Mouse (Mus musculus): ENCODE measurements around the gene Ush1g. TPM values are rescaled to one million over a fixed set of nuclear protein-coding genes. Genes with fewer than 3 reads are reported as not detected.

The Ush1g gene
- not detected for polyA plus RNA-seq (2017; shearing (Covaris generic))

GRCm38 (mm10) chr11:115321906-115322693 is at the start of gene Ush1g:
Gene Ush1g, minus strand, starts transcription at chr11:115322041.

GRCm38 (mm10) chr11:115367395-115367944 is 45.6 kb upstream of the Ush1g start, which contains the start of gene Hid1:
Gene Hid1, minus strand, starts transcription at chr11:115367756.

GRCm38 (mm10) chr11:115334531-115334930 is 12.7 kb upstream of the Ush1g start, which contains the start of gene Otop3:
Gene Otop3, plus strand, starts transcription at chr11:115334731.

GRCm38 (mm10) chr11:115306863-115307262 is 15.0 kb downstream of the Ush1g start, which contains the start of gene Otop2:
Gene Otop2, plus strand, starts transcription at chr11:115307163.

DNA sequence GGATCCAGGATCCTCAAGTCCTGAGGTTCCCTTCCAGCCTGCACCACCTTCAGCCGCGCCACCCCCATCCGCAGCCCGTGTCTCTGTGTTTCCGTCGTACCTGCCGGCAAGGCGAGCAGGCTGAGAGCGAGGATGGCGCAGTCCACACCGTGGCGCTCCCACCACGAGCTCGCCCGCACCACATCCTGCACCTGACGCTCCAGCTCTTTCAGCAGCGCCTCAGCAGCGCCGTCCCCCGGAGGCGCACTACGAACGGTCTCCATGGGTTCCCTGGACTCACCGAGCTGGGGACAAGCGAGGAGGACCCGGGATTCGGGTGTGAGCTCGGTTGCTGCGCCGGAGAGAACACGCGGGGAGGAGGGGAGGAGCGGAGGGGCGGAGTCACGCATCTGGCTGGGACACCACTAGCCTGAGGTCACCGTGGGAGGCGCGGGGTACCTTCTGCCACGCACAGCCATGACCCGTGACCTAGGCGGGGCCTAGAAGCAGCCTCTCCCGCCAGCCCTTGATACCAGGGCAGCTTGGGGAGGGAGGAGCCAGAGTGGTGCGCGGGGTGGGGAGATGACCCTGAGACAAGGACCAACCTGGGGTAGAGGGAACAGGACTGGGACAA is 24.5 kb downstream of the Ush1g start, which contains the start of gene Fads6:
Gene Fads6, minus strand, starts transcription at position 450 of the 613 bp plus-strand sequence.

DNA sequence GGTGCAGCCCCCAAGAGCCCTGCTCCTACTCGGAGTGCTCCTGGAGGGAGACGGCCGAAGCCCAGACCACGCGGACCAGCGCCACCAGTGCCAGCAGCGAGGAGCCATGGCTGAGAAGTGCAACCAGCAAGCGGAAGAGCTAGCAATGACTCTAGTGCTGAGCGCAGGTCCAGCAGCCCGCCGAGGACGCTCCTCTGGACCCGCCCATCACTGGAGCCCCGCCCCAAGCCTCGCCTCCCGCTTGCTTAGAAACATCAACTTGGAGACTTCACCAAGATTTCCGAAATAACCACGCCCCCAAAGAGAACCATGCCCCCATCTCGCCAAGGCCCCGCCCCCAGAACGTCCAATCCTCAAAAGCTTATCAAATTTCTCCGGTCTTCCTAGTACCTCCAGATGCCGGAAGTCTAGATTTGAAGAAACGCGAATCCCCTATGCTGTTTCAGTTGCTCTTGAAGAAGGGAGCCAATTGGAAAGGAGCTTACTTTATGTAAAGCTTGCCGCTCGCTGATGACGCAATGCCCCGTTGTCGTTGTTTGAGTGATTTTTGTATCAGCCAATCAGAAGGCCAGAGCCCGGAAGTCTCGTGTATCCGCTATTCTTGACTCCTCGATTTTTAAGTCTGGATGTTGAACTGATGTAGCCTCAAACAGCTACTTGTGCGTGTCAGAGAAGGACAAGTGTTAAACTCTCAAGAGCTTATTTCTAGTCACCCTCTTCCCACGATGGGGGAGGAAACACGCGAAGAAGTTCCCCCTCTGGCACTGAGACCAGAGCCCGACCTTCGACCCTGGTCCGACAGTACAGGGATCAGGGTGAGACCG is 44.8 kb downstream of the Ush1g start, which contains the start of gene Fdxr:
Gene Fdxr, minus strand, starts transcription at position 271 of the 824 bp plus-strand sequence.

DNA sequence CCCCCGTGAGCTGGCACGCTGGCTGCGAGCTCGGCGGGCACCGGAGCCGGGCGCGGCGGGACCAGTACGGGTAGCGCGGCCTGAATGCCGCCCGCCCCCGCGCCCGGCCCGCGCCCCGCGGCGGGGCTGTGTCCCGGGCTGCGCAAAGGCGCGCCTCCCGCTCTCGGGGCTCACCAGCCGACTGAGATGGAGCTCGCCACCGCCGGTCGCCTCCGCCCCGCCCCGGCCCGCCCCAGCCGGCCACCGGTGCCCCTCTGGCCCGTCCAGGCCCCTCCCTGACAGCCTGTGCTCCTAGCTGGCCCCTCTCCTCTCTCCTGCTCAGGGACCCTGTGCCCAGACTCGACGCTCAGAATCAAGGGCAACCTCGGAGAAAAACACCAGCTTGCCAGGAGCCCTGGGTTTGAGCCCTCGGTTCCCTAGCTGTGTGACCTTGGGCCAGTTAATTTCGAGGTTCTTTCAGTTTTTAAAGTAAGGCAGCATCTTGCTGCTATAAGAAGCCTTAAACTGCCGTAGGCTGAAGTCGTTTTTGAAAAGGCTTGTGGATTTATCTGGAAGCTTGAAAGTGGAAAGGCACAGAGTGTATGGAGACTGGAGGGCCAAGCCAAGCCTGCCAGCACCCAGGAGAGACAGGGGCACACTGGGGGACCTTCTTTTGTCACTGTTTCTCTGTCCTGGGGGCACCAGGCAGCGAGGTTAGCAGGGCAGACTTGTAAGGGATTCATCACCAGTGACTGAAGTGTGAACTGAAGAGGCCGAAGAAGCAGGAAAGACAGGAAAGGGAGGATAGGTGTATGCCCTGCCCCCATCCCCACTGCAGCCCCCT is 54.6 kb downstream of the Ush1g start, which contains the start of gene Grin2c:
Gene Grin2c, minus strand, starts transcription at position 183 of the 823 bp plus-strand sequence.

Other genes with a start within 250 kb of the Ush1g start
- gene Rab37, start 230.6 kb downstream of the Ush1g start, polyA plus RNA-seq (2017; shearing (Covaris generic)): 198 TPM
- 0.75 TPM for gene Cd300lf, start 188.0 kb downstream of the Ush1g start, polyA plus RNA-seq (2017; shearing (Covaris generic))
- 578 TPM for gene Slc9a3r1, start 158.7 kb downstream of the Ush1g start, polyA plus RNA-seq (2017; shearing (Covaris generic))
- 18.5 TPM for gene Tmem104, start 134.6 kb downstream of the Ush1g start, polyA plus RNA-seq (2017; shearing (Covaris generic))
- 17.9 TPM for gene Nat9, start 134.2 kb downstream of the Ush1g start, polyA plus RNA-seq (2017; shearing (Covaris generic))
- not detected for gene Grin2c, start 54.8 kb downstream of the Ush1g start, polyA plus RNA-seq (2017; shearing (Covaris generic))
- gene Fdxr, start 45.0 kb downstream of the Ush1g start, polyA plus RNA-seq (2017; shearing (Covaris generic)): 37.9 TPM
- gene Fads6, start 24.4 kb downstream of the Ush1g start, polyA plus RNA-seq (2017; shearing (Covaris generic)): 1.2 TPM
- gene Otop2, start 14.9 kb downstream of the Ush1g start, polyA plus RNA-seq (2017; shearing (Covaris generic)): not detected
- gene Otop3, start 12.7 kb upstream of the Ush1g start, polyA plus RNA-seq (2017; shearing (Covaris generic)): not detected
- gene Hid1, start 45.7 kb upstream of the Ush1g start, polyA plus RNA-seq (2017; shearing (Covaris generic)): 3.7 TPM
- not detected for gene Cdr2l, start 59.9 kb upstream of the Ush1g start, polyA plus RNA-seq (2017; shearing (Covaris generic))
- 163 TPM for gene Mrpl58, start 81.7 kb upstream of the Ush1g start, polyA plus RNA-seq (2017; shearing (Covaris generic))
- 739 TPM for gene Atp5h, start 97.9 kb upstream of the Ush1g start, polyA plus RNA-seq (2017; shearing (Covaris generic))
- 3.2 TPM for gene Kctd2, start 98.1 kb upstream of the Ush1g start, polyA plus RNA-seq (2017; shearing (Covaris generic))
- 0.13 TPM for gene Trim80, start 118.5 kb upstream of the Ush1g start, polyA plus RNA-seq (2017; shearing (Covaris generic))
- gene Slc16a5, start 140.4 kb upstream of the Ush1g start, polyA plus RNA-seq (2017; shearing (Covaris generic)): 6.2 TPM
- gene Armc7, start 153.6 kb upstream of the Ush1g start, polyA plus RNA-seq (2017; shearing (Covaris generic)): 90.8 TPM
- gene Nt5c, start 169.8 kb upstream of the Ush1g start, polyA plus RNA-seq (2017; shearing (Covaris generic)): 379 TPM
- 580 TPM for gene Jpt1, start 192.3 kb upstream of the Ush1g start, polyA plus RNA-seq (2017; shearing (Covaris generic))
- gene Sumo2, start 214.2 kb upstream of the Ush1g start, polyA plus RNA-seq (2017; shearing (Covaris generic)): 787 TPM
- 81.5 TPM for gene Nup85, start 242.4 kb upstream of the Ush1g start, polyA plus RNA-seq (2017; shearing (Covaris generic))

Data from activated CD4-positive, CD25-positive, alpha-beta regulatory T cell, adult 9 weeks (primary cell).